Mouse (Mus musculus) neutrophil, adult 5-6 weeks (primary cell): ENCODE measurements at regions not wholly inside any gene's neighbourhood (a gene's known extent, or its start where the extent isn't known, plus 50 kb on each side); places are given as distances from the start of the nearest gene placed in this dataset.

Source experiments
- ATAC-seq: fragments of 151-379, 151-347 bp; 2 replicates; pipeline ENCODE4 v1.8.0; 2017; ENCODE audit warnings: mild to moderate bottlenecking, moderate TSS enrichment; ENCODE audit not compliant: insufficient number of reproducible peaks, poor library complexity, low FRiP score, severe bottlenecking; ENCODE audit errors: extremely low read depth

DNA sequence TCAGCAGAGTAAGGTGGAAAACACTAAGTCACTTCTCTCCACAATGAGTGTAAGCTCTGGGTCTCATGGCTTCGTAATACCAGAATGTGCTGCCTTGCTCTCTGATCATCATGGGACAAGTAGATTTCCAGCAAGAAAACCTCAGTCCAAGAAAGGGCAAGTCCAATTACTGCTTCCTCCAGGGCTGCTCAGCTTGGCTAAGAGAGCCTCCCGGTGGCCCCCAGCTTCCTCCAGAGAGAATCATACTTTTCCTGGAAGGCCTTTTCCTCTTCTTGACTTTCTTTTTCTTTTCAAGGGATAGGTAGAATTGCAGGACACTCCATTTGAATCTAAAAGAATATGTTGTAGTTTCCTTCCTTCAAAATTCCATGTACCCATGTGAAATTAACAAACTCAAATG lies 326.8 kb upstream of the Pbx1 start:
- no peak for ATAC-seq

- ATAC-seq = no peak
Observed at GRCm38 (mm10) chr1:168754196-168754595, 322.1 kb upstream of the Pbx1 start.

- ATAC-seq = no peak
Observed at GRCm38 (mm10) chr1:168743435-168743834, 311.4 kb upstream of the Pbx1 start.

DNA sequence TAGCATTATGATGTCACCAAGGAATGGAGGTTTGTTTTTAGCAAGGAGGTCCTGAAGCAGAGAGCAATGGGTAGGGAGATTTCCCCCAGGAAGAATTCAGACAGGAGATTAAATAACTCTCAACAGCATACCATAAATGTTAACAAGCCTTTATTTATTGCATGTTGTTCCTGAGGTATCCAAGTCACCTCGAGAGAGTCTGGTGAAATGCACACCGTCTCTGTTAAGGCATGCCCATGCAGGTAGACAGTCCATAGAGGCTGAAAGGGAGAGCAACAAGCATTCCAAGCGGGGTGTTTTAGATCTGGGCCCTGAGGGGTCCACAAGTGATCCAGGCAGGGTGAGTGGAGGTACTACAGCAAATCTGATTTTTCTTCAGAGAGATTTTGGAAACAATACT lies 305.9 kb upstream of the Pbx1 start:
- ATAC-seq = no peak

GRCm38 (mm10) chr1:168737277-168737863 lies 305.3 kb upstream of the Pbx1 start:
- ATAC-seq = no peak

DNA sequence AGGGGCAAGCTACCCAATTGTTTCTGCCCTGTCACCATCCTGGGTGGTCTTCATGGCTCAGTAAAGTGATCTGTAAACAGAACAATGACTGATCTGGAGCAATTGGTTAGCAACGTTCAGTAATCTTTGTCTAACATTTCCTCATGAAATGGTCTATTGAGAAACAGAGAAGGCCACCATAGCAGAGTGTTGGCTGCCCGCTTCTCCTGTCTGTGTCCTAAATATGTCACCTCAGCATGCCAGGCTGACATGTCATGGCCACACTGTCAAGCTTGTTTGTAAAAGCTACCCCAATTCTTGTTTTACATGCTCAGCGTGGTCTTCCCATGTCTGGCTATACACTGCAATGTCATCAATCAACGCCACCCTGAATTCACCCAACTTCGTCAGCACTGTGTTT lies 301.0 kb upstream of the Pbx1 start:
- ATAC-seq = no peak

DNA sequence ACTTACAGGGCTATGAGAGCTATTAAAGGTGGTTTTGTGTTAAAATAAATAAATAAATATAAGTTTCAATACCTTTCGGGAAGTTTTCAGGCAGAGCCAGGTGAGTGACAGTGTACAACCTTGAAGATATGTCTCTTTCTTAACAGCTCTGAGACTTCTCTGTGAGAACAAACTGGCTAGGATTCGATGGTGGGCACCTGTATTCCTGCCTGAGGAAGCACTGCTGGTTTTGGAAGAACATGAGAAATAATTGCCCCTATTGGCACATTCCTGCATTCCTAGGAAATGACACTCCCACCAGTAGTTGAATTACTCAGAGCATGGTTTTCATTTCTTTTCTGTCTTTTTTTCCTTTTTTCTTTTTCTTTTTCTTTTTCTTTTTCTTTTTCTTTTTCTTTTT lies 277.8 kb upstream of the Pbx1 start:
- ATAC-seq = no peak

DNA sequence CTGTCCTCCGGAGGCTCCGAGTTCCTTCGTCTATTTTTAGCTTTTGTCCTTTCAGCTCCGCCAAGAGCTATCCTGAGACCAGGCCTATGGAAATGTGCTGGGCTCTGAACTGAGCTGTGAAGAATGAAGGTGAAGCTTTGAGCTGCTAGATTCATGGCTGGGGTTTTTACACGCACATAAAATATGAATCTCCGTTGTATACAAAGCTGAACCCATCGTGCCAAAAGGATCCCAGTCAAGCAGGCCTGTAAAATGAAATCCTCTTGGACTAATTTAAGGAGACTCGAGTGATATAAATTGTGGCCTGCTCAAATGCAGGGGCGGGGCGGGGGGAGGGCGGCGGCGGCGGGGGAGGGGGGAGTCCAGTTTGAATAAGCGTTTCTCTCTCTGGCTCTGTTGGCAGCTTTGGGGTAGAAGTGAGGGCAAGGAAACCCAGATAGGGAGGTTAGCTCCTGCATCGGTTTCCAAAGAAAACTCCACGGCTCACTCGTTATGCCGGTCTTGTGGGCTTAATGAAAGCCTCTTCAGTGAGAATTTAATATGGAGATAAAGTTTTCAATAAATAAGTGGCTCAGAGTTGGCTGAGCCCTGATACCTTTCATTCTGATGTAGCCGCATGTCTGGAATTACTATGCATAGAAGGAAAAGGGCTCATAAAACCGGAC lies 277.1 kb upstream of the Pbx1 start:
- ATAC-seq = no peak

DNA sequence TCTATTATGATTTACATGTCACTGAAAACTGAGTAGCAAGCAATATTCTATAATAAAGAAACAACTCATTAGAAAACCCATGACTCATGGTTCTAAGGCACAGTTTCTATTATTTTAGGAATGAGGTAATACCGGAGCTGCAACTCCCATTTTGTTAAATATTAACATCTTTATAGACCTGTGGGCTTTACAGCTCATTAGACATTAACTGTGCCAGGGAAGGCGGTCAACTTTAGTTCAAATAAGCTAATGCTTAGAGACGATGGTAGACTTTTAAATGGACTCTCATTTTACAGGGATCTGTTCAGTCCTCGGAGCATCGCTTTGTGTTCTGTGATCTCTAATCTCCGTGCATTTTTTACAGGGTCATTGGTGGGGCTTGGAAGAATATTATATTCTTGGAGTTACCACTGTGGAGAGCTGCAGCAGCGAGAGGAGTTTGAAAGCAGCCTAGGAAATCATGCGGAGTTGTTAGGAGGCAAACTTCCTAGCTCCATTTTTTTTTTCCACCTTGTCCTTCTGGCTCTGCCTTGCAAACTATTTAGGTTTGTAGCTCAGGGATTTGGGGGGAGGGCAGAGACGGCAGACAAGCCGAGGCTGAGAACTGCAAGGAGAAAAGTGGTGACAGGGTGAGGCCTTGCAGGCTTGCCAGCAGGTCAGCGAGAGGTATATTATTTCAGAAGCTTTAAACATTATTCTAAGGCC lies 276.2 kb upstream of the Pbx1 start:
- no peak for ATAC-seq

DNA sequence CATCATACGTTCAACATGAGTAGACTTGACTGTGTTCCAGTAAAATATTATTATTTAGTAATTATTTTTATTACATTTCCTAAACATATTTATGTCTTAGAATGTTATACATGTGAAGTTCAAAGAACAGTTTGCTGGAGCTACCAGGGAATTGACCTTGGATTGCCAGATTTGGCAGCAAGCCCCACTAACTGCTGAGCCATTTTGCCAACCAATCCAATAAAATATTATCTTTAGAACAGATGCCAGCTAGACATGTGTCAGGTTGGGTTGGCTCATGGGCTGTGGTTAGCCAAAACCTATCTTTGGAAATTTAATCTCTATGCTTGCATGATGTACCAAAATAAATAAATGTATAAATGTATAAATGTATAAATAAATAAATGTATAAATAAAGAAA lies 265.3 kb upstream of the Pbx1 start:
- no peak for ATAC-seq

GRCm38 (mm10) chr1:168686821-168687220 lies 254.8 kb upstream of the Pbx1 start:
- no peak for ATAC-seq

- ATAC-seq = no peak
Observed at GRCm38 (mm10) chr1:168685147-168685546, 253.1 kb upstream of the Pbx1 start.

GRCm38 (mm10) chr1:168681685-168682491 lies 249.8 kb upstream of the Pbx1 start:
- no peak for ATAC-seq

GRCm38 (mm10) chr1:168680674-168681073 lies 248.6 kb upstream of the Pbx1 start:
- no peak for ATAC-seq

GRCm38 (mm10) chr1:168676418-168677413 lies 244.6 kb upstream of the Pbx1 start:
- ATAC-seq = no peak

DNA sequence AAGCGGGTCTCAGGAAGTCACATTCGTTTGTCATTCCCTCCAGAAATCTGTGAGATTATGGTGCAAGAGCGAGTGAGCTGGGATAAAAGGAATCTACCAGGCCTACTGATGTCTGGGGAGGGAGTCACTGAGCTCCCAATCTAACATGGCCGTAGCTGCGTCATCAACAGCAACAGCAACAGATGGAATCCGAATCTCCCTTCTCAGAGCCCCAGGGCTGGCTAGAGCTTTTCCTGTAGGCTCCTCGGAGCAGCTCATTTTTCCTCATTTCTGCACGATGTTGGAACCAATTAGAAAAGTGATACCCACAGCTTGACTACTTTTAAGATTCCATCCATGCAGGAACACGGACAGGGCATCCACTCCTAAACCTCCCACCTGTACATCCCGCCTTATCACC lies 243.7 kb upstream of the Pbx1 start:
- no peak for ATAC-seq

DNA sequence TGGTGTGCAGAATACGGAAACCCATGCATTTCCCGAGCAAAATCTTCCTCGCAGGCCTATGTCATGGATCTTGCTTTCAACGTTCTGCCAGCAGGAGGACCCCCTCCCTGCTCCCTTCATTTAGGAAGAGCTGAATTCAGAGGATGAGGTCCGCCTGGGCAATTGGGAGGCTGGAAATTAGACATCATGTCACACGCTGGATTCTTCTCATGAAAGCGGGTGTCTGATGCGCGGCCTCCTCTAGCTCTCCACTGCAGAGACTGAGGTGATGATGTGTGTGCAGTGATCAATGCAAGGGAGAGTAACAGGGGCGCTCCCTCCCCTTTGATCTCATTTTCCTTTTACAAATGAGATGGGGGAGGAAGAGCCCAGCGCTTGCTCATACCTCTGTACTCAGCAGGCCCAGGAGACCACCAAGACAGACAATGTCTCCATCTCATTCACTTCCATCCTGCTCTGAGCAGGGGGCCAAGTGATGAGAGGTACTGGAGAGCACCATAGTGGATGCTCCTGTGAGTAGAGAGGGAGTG lies 230.8 kb upstream of the Pbx1 start:
- no peak for ATAC-seq

DNA sequence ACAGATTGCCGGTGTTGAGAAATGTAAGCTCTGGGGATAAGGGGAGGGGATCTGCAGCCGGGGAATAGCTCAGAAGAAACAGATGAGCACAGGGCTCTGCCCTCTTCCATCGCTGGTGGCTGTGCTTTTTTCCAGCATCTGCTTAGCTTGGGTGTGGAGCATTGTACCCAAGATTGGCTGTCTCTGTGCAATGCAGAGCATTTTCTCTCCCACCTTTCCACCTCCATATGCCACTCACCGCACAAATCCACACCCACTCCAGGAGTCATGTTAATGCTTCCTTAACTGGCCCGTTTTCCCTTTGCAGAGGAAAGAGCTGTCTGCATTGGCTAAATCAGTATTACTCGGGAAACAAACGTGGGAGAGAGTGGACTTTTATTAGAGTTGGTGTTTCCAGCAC lies 228.9 kb upstream of the Pbx1 start:
- no peak for ATAC-seq
